Mouse (Mus musculus): ENCODE data around the gene Bri3.

Bri3 gene

GRCm38 (mm10) chr5:144446475-144447225 lies 202.4 kb downstream of the Bri3 start:
- peak; percentile 10 for DNase-seq

GRCm38 (mm10) chr5:144447226-144447616 lies 203.0 kb downstream of the Bri3 start:
- no peak for DNase-seq

- DNase-seq: no peak
Observed at GRCm38 (mm10) chr5:144447975-144448374, 203.7 kb downstream of the Bri3 start.

GRCm38 (mm10) chr5:144452776-144453455 lies 208.7 kb downstream of the Bri3 start:
- no peak for DNase-seq

- peak; percentile 61 to 67 for DNase-seq
Observed at GRCm38 (mm10) chr5:144457623-144458287, 213.5 kb downstream of the Bri3 start.

GRCm38 (mm10) chr5:144466987-144467386 lies 222.8 kb downstream of the Bri3 start:
- DNase-seq: peak in 1 of 2 experiments; percentile 5

GRCm38 (mm10) chr5:144473056-144473455 lies 228.8 kb downstream of the Bri3 start:
- no peak for DNase-seq

GRCm38 (mm10) chr5:144479677-144480171 lies 235.5 kb downstream of the Bri3 start:
- DNase-seq: peak; percentile 34 to 49

- peak in 1 of 2 experiments; percentile 12 for DNase-seq
Observed at GRCm38 (mm10) chr5:144483659-144484375, 239.6 kb downstream of the Bri3 start.

- DNase-seq: peak; percentile 57 to 62
Observed at GRCm38 (mm10) chr5:144491308-144491707, 247.1 kb downstream of the Bri3 start.
